Mouse (Mus musculus): ENCODE data around the gene Abhd12.

GRCm38 (mm10) chr2:150884075-150884778 lies 20.3 kb downstream of the Abhd12 start:
- no peak for TF ChIP-seq GATA1 (IDR thresholded peaks at IDR 0.05; ENCODE audit: low read length)
- TF ChIP-seq TAL1 (IDR thresholded peaks at IDR 0.05; ENCODE audit: low read length), result no peak
